Mouse (Mus musculus): ENCODE data around the gene Gjb6. TPM values are rescaled to one million over a fixed set of nuclear protein-coding genes. Genes with fewer than 3 reads are reported as not detected.

The Gjb6 gene
- total RNA-seq, 2 experiments from 2014 or later, result not detected

- ATAC-seq (replicated peaks; ENCODE audit: low FRiP score, low TSS enrichment, poor library complexity, severe bottlenecking), result peak; percentile 74
Measured at GRCm38 (mm10) chr14:57093029-57093428, 40.4 kb downstream of the Gjb6 start.

- ATAC-seq (replicated peaks; ENCODE audit: low FRiP score, low TSS enrichment, poor library complexity, severe bottlenecking), result no peak
Measured at GRCm38 (mm10) chr14:57090001-57090400, 43.4 kb downstream of the Gjb6 start.

GRCm38 (mm10) chr14:57089107-57089506 lies 44.3 kb downstream of the Gjb6 start:
- ATAC-seq (replicated peaks; ENCODE audit: low FRiP score, low TSS enrichment, poor library complexity, severe bottlenecking), result no peak

- ATAC-seq (replicated peaks; ENCODE audit: low FRiP score, low TSS enrichment, poor library complexity, severe bottlenecking), result no peak
Measured at GRCm38 (mm10) chr14:57084180-57084668, 49.2 kb downstream of the Gjb6 start.

GRCm38 (mm10) chr14:57082863-57083262 lies 50.5 kb downstream of the Gjb6 start:
- ATAC-seq (replicated peaks; ENCODE audit: low FRiP score, low TSS enrichment, poor library complexity, severe bottlenecking), result no peak

GRCm38 (mm10) chr14:57075537-57075936 lies 57.9 kb downstream of the Gjb6 start:
- no peak for ATAC-seq (replicated peaks; ENCODE audit: low FRiP score, low TSS enrichment, poor library complexity, severe bottlenecking)

Other genes with a start within 250 kb of the Gjb6 start
- 53.6 and 53.7 TPM in 2 replicates for gene Zmym2, start 247.0 kb downstream of the Gjb6 start, total RNA-seq (2014; fragmentation: Nextera tagmentation)
- 37.3 and 63.3 TPM in 2 replicates for gene Zmym2, start 247.0 kb downstream of the Gjb6 start, total RNA-seq (2017)
- gene Gja3, start 75.5 kb downstream of the Gjb6 start, total RNA-seq (2014; fragmentation: Nextera tagmentation), result not detected in 2 replicates
- gene Gja3, start 75.5 kb downstream of the Gjb6 start, total RNA-seq (2017), result not detected in 2 replicates
- 0.40 TPM in 1 of 2 replicates, not detected in the other for gene Gjb2, start 28.9 kb downstream of the Gjb6 start, total RNA-seq (2014; fragmentation: Nextera tagmentation)
- gene Gjb2, start 28.9 kb downstream of the Gjb6 start, total RNA-seq (2017), result 1.8 TPM in 1 of 2 replicates, not detected in the other
- not detected in 2 replicates for gene Gm4491, start 17.7 kb downstream of the Gjb6 start, total RNA-seq (2014; fragmentation: Nextera tagmentation)
- not detected in 2 replicates for gene Gm4491, start 17.7 kb downstream of the Gjb6 start, total RNA-seq (2017)

All from megakaryocyte-erythroid progenitor cell, adult 5-6 weeks (primary cell).